Mouse (Mus musculus) heart, postnatal 4 days (tissue): ENCODE data around the gene Tlk1. TPM values are rescaled to one million over a fixed set of nuclear protein-coding genes. Genes with fewer than 3 reads are reported as not detected.

Experiments
- DNase-seq: peaks from one replicate; pipeline ENCODE4 v3.0.0; 2021
- total RNA-seq, 2 experiments: library from RNA; stranded (reverse); gene quantifications; 2 replicates each; pipeline ENCODE4 v1.2.3; 2021

Gene Tlk1
- total RNA-seq: 10 to 100 TPM; 59.7 to 60.1 TPM

DNA sequence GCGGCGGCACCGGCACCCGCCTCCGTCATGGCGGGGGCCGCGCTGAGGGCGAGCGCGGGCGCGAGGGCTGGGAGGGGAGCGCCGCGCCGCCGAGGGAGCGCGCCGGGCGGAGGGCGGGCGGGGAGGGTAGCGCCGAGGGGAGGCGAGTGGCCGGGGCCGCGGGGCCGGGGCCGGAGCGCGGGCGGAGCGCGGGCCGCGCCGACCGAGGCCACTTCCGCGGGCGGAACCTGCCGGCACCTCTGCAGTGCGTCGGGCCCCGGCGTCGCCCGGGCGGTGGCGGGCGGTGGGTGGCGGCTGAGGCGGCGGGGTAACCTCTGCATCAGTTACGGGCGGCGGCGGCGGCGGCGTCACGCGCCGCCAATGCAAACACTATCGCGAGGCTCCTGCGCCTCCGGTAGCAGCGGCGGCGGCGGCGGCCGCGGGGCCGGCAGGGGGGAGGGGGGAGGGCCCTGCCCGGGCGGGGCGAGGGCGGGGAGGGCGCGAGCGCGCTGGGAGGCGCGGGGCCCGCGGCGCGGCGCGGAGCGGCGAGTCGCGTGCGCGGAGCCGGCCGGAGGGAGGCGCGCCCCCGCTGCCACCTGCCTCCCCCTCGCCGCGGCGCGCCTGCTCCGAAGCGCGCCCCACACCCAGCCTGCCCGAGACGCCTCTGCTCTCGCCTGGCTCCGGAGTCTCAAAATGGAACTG, at the start of gene Tlk1:
Gene Tlk1 (minus strand): TSS at position 358 of the 681 bp plus-strand sequence.
- DNase-seq: peak; percentile 82

DNA sequence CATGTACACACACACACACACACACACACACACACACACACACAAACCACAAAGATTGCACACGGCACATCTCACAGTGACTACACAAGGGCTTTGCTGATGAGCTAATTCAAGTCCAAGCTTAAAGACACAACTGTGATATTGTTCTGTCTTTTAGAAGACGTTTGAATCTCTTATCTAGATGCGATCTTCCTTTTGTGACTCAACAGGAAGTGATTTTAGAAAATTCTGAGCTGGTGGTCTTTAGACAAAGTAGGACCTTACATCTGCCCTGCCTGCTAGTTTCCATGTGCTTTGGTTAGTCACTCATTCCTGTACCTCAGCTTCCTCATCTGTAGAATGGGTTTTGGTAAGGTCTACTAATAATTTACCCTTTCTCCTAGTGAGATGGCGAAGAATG, 49.6 kb upstream of the Tlk1 start:
- DNase-seq: no peak

DNA sequence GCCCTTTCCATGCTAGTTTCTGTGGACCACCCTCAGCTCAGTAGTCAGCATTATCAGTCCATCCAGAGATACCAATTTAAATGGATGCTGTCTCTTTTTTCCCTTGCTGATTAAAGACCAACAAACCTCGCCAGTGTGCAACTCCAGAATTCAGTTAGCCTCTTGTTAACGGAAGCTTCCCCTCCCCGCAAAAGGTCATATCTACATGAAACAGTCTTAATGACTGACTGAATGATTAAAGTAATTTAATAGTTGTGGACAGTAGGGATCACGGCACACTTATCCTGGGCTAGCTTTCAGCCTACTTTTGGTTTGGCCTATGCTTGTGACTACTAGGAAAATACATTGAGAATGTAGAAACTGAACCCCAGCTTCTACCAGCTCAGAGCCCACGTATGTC, 47.6 kb upstream of the Tlk1 start:
- DNase-seq: no peak

DNA sequence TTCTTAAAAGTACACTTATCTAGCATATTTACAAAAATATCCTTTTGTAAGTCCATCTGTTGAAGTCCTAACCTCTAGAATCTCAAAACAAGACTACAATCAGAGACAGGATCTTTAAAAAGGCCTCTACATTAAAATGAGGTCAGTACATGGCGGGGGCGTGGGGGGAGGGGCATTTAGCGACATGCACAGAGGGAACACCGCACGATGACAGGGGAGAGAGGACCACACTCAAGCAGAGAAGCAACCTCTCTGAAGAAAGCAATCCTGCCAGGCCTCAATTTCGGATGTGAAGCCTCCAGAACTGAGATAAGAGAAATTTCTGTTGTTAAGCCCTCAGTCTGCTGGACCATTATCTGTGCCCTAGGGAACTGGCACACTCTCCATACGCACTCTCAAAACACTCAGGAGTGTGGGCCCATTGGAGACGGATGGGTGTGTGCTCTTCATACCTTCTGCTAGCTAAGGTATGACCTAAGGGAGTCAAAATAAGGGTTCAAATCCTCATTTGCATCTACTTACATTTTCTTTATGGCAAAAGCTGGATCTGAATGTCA, 46.0 kb upstream of the Tlk1 start:
- DNase-seq: no peak

DNA sequence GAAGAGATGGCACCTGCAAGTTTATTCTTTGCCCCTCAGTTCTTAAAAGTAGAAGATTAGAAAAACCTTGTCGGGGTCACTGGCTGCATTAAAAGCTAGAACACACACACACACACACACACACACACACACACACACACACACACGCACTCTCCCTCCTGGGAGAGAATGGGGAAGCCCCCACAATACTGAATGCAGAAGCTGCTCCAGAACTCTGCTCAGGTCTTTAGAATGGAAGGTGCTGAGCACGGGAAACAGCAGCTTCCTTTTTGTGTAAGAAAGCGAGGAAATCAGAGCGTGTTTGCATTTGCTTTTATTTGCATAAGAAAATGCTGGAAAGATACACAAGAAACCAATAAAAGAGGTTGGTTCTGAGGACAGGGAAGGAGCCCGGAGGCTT, 45.3 kb upstream of the Tlk1 start:
- DNase-seq: no peak

DNA sequence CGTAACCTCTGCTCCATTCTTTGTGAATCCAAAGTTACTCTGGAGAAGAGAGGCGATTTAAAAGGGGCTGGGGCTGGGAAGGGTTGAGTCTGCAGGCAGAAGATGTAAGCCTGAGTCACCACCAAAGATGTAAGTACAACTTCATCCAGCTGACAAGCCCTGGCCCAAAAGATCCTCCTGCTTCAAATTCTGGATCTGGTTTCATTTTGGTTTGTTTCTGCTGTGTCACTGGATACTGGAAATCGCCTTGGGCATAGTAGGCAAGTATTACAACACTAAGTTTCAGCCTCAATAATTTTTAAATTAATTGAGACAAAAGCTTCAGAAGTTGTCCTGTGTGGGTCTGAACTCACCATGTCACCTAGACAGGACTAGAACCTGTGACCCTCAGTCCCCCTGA, 43.6 kb upstream of the Tlk1 start:
- no peak for DNase-seq

DNA sequence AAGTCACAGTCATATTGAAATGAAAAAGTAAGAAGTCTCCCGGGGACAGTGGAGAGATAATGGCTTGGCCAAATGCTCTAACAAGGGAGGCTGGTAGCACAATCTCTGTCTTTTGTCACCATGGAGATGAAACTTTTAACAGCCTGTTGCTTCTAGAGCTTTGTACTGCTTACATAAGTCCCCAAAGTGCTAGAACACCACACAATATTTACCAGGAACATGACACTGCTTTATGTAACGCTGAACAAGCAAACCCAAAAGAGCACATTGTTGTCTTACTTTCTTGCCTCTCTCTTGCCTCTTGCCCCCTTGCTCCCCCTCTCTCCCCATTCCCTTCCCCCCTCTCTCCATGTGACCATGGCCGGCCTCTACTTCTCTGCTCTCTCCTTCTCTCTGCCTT, 41.7 kb upstream of the Tlk1 start:
- no peak for DNase-seq

DNA sequence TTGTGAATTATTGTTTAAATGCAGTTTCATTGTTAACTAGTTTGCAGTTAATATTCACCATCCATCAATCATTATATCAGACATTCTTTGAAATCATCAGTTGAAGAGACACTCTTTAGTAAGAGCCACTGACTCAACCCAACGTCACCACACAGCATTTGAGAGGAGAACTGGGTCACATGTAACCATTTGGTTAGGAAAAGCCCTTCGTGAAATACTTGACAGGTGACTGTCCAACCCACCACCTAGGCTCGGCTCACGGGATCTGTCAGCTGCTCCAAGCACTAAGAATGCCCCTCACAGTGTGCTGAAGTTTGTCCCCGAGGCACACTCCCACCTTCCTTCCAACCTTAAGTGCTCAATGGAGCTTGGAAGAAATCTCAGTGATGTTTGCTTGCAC, 37.4 kb upstream of the Tlk1 start:
- DNase-seq: no peak

DNA sequence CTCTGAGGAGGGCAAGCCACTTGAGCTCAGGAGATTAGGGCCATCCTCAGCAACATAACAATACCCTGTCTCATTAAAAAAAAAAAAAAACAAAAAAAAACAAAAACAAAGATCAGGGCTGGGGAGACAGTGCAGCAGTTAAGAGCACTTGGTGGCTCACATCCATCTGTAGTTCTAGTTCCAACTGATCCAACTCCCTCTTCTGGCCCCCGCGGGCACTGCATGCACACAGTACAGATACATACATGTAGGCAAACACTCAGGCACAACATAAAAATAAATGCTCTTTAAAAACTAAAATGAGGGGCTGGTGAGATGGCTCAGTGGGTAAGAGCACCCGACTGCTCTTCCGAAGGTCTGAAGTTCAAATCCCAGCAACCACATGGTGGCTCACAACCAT, 34.2 kb upstream of the Tlk1 start:
- no peak for DNase-seq

DNA sequence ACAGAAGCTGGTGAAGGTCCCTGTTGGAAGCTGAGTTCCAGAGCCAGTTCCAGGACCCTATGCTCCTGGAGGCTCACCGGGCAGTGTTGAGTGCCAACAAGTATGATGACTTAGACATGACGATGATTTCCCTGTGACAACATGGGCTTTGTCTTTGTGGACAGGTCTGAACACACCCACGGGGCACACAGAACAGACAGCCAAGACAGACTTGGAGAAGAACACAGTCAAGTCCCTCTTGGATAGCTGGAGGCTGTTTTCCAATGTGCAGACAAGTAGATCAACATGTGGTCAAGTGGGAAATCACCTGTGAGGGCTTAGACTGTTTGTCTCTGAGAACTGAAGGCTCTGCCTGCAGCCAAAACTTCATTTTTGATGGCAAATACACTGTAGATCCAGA, 31.4 kb upstream of the Tlk1 start:
- no peak for DNase-seq

DNA sequence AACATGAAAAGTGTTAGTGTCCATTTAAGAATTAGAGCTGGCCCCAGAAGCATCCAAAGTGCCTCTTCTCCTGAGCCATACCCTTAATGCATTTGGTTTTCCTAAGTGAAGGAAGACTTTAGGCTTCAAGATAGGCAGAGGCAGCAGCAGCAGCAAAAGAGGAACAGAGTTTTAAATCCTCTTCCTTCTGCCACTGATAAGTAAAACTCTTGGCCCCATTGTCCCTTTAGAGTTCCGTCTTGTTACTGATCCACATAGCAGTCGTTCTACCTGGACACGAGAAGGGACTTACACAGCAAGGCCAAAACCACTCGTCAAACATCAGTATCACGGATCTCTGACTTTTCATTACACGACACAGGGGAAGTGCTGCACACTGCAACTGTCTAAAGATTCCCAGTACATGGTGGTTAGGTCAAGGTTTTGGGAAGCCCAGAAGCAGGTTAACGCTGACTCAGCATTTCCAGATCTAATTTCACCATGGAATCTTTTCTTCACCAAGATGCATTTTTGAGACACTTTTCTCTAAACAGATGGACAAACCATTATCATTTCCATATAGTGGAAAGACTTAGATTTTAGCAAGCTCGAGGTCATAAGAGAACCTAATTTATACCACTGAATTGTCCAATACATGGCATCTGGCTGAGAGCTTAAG, 28.8 kb upstream of the Tlk1 start:
- DNase-seq: no peak

DNA sequence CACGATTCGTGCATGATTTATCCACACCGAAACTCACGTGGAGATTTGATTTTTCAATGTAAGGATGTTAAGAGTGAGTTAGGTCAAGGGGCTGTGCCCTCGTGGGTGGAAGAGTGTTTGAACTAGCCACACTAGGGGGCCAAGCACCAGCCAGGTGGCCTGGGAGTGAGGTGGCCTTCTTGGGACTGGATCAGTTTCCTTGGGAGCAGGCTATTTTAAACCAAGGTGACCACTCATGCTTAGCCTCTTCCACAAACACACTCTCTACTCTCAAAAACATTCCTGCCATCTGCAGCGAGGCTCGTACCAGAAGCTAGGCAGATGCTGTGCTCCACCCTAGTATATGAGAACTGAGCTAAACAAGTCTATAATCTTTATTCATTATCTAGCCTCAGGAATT, 27.8 kb upstream of the Tlk1 start:
- DNase-seq: no peak

DNA sequence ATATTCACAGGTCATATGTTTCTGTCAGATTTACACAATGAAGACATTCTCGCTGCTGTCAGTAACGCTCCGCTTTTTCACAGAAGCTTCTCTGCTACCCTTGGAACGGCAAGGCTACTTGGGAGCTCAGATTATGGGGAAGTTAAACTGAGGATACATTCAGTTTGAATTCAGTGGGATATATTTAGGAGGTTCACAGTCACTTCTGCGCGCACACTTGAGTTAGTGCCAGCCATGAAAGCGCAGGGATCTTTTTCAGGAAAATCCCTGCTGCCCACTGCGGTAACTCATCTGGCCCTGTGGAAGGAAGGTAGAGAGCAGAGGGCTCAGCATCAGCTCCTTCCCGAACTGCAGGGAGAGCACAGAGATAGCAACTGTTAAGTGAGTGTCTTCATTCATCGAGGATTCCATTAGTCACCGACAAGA, 27.3 kb upstream of the Tlk1 start:
- no peak for DNase-seq

DNA sequence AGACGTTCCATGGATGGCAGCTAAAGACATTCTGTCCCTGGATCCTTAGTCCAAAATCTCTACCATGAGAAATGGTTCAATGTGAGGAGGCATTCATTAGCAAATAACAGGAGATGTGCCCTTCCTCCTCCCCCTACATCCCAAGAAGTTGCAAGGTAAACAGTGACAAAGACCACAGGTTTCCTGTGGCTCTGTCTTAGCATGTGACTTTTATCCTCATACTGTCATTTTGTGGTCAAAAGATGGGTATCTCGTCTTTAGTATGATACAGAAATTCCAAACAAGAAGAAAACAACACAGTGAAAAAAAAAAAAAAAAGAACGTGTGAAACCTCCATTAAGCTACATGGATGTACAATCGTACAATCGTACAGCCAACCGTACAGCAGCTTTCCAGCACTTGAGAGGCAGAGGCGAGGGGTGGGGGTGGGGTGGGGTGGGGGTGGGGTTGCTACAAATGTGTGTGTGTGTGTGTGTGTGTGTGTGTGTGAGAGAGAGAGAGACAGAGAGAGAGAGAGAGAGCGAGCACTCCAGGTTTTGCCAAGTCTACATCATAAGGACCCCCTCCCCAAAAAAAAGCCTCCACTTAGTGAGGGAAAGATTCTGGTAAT, 26.8 kb upstream of the Tlk1 start:
- DNase-seq: no peak

DNA sequence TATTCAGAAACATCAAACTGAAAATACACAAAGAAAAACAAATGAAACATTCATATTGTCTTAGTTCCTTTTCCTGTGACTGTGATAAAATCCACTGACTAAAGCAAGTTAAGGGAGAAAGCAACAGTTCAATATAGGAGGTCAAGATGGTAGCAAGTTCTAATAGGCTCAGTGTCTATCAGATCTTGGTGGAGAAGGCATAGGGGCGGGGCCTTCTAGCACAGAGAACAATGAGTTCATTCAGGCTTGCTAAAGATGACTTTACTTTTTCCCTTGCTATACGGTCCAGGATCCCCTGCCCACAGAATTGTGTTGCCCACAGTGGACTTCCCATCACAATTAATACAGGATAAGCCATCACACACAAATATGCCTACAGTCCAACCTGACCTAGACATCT, 20.3 kb upstream of the Tlk1 start:
- DNase-seq: no peak

DNA sequence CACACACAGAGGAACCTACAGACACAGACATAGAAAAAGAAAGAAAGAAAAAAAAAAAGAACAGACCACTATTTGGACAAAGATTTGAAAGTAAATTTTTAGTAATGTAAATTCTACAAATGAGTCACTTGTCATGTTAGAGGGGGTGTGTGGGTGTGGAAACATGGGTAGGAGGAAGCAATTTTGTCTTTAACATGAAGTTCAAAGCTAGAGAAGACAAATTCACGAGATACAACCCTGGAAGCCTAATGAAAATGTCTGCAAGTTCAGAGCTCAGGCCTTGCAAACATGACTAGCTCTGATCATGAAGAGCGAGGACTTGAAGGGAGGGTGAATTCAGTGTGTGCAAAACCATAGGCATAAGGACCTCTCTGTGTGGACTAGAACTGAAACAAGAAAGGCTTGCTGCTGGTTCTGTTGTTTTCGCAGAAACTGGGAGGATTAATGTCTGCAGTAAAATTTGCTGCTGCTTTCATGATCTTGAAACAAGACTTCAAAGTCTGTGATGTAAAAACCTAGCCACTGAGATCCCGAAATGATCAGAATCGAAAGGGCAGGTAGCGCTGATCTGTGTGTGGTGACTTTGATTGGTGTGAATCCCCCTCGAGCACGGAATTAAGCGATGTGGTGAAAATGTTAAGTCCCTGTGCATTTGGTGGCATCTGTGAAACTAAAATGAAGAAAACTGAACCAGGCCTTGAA, 19.3 kb upstream of the Tlk1 start:
- DNase-seq: no peak

DNA sequence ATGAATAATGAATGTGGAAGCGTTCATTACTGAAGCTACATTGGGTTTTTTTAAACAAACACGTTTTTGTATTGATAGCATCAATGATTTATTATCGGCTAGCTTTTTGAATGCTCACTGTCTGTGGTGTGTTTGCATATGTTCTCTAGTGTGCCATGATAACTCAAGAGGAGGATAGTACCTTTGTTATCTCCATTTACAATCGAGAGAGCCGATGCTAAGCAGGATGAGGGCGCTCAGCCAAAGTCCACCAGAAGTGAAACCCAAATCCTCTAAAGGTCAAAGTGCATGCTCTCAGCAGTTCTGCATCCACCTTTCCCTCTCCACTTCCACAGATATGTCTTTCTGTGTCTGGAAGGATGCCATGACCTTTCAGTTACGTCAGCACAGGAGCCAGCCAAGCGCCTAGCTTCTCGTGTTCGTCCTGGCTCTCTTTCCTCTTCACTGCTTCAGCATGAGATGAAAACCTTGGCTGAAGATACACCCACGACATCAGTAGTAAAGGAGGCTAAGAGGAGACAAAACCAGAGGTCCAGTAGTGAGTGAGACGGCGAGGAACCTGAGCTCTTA, 16.6 kb upstream of the Tlk1 start:
- DNase-seq: peak; percentile 39

DNA sequence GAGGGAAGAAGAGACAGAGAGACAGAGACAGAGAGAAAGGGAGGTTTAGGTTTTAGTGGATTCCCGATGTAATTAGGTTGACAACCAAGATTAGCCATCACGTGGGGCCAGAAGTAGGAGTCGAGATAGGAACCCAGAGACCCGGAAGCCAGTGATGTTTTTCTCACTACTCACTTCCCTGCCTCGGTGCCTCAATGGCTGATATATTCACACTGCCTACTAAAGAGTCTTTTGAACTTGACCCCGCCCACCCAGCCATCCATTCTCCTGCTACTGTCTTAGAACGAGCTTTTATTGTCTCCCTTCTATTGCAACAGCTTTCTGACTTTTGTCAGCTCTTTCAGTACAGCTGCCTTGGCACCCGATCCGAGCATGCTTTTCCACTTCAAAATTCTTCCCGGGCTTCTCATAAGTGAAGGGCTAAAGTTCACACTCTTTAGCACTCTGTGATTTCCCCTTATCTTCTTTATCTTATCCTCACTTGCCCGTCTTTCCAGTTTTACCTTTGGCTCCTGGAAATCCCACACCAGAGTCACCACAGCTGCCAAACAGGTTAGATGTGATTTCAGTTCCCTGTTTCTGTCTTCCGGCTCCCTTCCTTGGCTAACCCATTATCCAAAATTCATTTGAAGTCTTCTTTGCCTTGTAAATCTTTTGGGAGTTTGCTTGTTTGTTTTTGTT, 13.1 kb upstream of the Tlk1 start:
- peak; percentile 7 for DNase-seq

DNA sequence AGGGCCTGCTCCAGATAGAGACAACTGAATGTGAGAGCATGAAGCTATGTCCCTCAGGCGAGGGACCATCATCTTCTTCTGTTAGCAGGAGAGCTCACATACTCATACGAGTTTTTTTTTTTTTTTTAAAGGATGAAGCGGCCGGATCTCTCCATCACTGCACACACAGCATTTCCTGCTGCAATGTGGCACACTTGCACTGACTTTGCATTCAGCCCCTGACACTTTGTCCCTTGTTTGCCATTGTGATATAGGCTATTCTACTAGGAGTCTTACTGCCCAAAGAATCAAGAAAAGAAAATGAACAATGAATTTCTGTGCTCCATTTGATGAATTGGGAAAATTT, 10.8 kb upstream of the Tlk1 start:
- DNase-seq: no peak

DNA sequence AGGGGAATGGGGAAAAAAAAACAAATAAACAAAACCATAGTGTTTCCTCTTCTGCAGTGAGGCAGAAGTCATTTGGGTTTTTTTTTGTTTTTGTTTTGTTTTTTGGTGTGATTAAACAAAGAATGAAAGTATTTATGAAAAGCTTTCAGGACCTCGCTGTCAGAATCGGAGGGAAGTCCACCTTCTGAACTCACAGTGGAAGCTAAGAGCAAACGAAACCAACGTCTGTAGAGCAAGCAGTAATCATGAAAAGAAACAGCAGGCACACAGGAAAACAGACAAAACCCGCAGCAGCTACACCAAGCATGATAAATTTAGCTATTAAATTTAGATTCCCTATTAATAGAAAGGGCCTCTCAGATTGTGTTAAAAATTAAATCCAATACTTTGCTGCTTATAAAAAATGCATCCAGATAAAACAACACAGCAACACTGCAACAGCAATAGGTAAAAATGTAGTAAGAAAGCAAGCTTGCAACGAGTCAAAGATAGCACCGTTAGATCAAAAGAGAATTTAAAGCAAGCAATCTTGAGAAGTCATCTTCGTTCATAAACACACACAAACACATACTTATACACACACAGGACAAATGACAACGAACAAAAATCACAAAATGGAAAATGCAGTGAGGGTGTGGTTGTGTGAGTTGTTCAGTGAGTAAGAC, 10.2 kb upstream of the Tlk1 start:
- no peak for DNase-seq

DNA sequence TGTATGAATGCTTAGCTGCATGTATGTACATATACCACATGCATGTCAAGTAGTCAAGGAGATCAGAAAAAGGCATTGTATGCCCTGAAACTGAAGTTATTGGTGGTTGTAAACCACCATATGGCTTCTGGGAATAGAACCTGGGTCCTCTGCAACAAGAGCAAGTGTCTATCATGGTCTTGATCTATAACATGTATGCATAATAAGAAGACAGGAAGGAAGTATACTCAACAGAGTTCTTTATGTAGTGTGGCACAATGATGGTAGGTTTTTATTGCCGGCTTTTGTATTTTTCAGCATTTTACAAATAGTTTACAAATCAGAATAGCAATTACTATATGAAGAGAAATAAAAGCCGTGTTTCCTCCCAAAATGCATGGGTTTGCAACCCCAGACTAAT, 9.7 kb upstream of the Tlk1 start:
- DNase-seq: no peak

DNA sequence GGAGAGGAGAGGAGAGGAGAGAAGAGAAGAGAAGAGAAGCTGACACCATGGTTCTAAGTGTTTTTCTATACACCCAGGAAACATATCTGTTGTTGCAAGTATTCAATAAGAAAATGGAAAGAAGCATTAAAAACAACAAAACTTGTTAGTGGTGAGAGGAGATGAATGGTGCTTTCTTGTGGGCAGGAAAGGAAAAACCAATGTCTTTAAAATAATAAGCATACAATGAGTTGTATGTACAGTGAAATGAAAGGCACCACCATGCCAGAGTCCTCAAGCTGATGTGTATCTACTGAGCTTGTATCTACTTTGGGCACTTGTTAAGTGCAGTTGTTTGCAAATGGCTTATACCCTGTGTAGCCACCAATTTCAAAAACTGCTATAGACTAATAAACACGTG, 7.7 kb upstream of the Tlk1 start:
- DNase-seq: no peak
